Mouse (Mus musculus) neutrophil, adult 83 days (primary cell): ENCODE data around the gene Rpap3. TPM values are rescaled to one million over a fixed set of nuclear protein-coding genes. Genes with fewer than 3 reads are reported as not detected.

Experiments used
- total RNA-seq, 2 experiments: library from RNA; stranded (reverse); gene quantifications; one replicate each; pipeline ENCODE4 v1.2.4; 2023

Rpap3 gene
- 1 to 10 TPM; 6.2 TPM for total RNA-seq

GRCm38 (mm10) chr15:97705211-97706050 is at the start of gene Rpap3:
Gene Rpap3, minus strand, starts transcription at chr15:97705825.

DNA sequence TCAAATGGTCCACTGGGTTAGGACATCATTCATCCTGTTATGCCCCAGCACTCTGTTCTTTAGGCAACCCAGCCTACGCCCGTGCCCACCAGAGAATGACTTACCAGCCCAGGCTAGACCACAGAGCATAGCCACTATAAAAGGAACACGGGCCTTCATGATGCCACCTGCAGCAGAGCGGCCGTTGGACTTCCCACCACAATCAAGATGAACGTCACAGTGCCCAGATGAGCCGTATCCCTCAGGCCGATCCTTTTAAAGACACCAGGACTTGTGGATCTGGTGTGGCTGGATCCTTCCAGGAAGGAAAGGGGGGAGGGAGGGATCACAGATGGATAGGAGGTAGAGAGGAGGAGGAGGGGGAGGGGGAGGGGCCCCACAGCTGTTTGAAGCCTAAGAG is 25.5 kb upstream of the Rpap3 start, which contains the start of gene Endou:
Endou (minus strand) TSS at position 229 of the 400 bp plus-strand sequence.

Other genes starting within 250 kb of the Rpap3 start
- not detected for gene Endou, start 25.5 kb upstream of the Rpap3 start, total RNA-seq
- gene Rapgef3, start 62.1 kb upstream of the Rpap3 start, total RNA-seq = 1 to 10 TPM; 5.7 to 8.6 TPM
- gene Slc48a1, start 72.7 kb upstream of the Rpap3 start, total RNA-seq = 10 to 100 TPM; 40.2 to 40.9 TPM
- gene Hdac7, start 138.7 kb upstream of the Rpap3 start, total RNA-seq = 10 to 100 TPM; 18.4 to 19.1 TPM
- 1 to 10 TPM in 1 of 2 experiments, under 1 TPM in 1; 0.71 to 1.6 TPM for gene Vdr, start 204.8 kb upstream of the Rpap3 start, total RNA-seq